Mouse (Mus musculus): ENCODE measurements around the gene Gm21987. TPM values are rescaled to one million over a fixed set of nuclear protein-coding genes. Genes with fewer than 3 reads are reported as not detected.

Gene Gm21987
- total and polyA plus RNA-seq, 3 experiments, result not detected

DNA sequence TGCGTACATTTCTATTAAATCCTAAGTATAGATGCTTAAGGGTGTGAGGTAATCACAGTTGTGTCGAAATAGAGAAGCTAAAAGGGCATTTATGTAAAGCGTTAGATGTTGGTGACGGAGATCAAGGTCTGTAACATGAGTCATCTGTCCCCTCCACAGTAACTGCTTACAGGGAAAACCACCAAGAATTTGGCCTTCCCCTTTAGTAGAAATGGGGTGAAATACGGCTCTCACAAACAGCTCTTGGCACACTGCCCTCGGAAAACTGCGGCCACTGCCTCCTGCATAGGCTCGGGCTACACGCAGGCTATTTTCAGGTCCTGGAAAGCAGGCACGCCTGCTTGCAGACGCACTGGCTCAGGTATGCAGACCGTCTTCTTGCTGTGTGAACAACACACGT, 49.3 kb downstream of the Gm21987 start:
- Histone ChIP-seq H3K27ac (ENCODE audit: control insufficient read depth, low read depth, low read length) (peak overlapping the region; percentile 60), H3K9me3 (replicated peaks; ENCODE audit: insufficient read depth, low read length) (no peaks in the 10 kb centered on the region), H3K27me3 (ENCODE audit: control insufficient read depth in 1 of 2, insufficient read depth in 2 of 2, low read length in 2 of 2) (no peaks in the 10 kb centered on the region), H3K9ac (ENCODE audit: control insufficient read depth, low read depth, low read length, poor library complexity, severe bottlenecking) (peak overlapping the region; percentile 59), H3K79me2 (ENCODE audit: control insufficient read depth, insufficient read depth, low read length, poor library complexity) (no peaks in the 10 kb centered on the region), H3K4me1 (ENCODE audit: control insufficient read depth in 1 of 2, insufficient read depth in 2 of 2, low read length in 2 of 2) (peaks cover 7 to 23% of the 10 kb centered on the region in 2 experiments), H3K4me3 (ENCODE audit: control insufficient read depth in 1 of 2, insufficient read depth in 1 of 2, low read depth in 2 of 2, low read length in 2 of 2) (peak overlapping the region; percentile 8 to 55; a peak in 3 of 4 replicates), H3K36me3 (ENCODE audit: control insufficient read depth in 1 of 2, insufficient read depth in 2 of 2, low read length in 2 of 2) (peaks cover 0 to 20% of the 10 kb centered on the region in 2 experiments; a peak in 2 of 4 replicates)
- peak; percentile 88 for TF ChIP-seq ETS1 (IDR thresholded peaks at IDR 0.05; ENCODE audit: low read depth, low read length)
- TF ChIP-seq MAX (IDR thresholded peaks at IDR 0.05; ENCODE audit: low read length), result no peak
- TF ChIP-seq JUND (IDR thresholded peaks at IDR 0.05; ENCODE audit: low read depth, low read length), result peak; percentile 74; the same call in 1 of the 2 replicates
- no peak for TF ChIP-seq GATA1 (IDR thresholded peaks at IDR 0.05; ENCODE audit: low read depth, low read length)
- no peak for TF ChIP-seq UBTF (IDR thresholded peaks at IDR 0.05; ENCODE audit: borderline replicate concordance, insufficient read depth, low read depth, low read length)
- no peak for TF ChIP-seq TBP (IDR thresholded peaks at IDR 0.05; ENCODE audit: low read depth, low read length)
- TF ChIP-seq SIN3A (IDR thresholded peaks at IDR 0.05; ENCODE audit: low read length), result peak; percentile 32; the same call in 1 of the 2 replicates
- TF ChIP-seq NRF1 (IDR thresholded peaks at IDR 0.05; ENCODE audit: insufficient read depth, low read depth, low read length, poor library complexity, severe bottlenecking), result no peak
- peak; percentile 31; the same call in 1 of the 2 replicates for TF ChIP-seq MXI1 (IDR thresholded peaks at IDR 0.05; ENCODE audit: low read depth, low read length)
- peak; percentile 41 to 46; a peak in 3 of 4 replicates for TF ChIP-seq EP300 (IDR thresholded peaks at IDR 0.05; ENCODE audit: low read depth in 1 of 2, low read length in 2 of 2)
- DNase-seq (ENCODE audit: low read depth, low spot score), result peak; percentile 90

DNA sequence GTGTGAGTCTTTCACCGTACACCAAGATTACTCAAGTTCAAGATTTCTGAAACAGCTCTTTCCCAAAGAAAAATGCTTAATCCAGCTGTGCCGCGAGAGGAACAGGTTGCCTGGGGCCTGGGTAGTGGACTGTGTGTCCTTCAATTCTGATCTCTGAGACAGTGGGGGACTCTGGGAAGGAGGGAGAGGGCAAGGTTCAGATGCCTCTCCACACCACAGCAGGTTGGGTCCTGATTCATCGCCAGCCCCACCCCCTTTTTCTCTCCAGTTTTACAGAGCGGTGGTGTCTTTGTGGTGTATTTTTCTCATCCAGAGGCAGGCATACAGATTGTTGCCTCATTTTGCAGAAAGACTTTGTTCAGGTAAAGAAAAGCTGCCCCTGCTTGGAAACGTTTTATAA, 51.4 kb downstream of the Gm21987 start:
- Histone ChIP-seq H3K9ac (ENCODE audit: control insufficient read depth, low read depth, low read length, poor library complexity, severe bottlenecking) (no peak overlapping the region), H3K9me3 (replicated peaks; ENCODE audit: insufficient read depth, low read length) (no peaks in the 10 kb centered on the region), H3K4me1 (ENCODE audit: control insufficient read depth in 1 of 2, insufficient read depth in 2 of 2, low read length in 2 of 2) (peaks cover 7 to 23% of the 10 kb centered on the region in 2 experiments), H3K27me3 (ENCODE audit: control insufficient read depth in 1 of 2, insufficient read depth in 2 of 2, low read length in 2 of 2) (no peaks in the 10 kb centered on the region), H3K36me3 (ENCODE audit: control insufficient read depth in 1 of 2, insufficient read depth in 2 of 2, low read length in 2 of 2) (peaks cover 0 to 20% of the 10 kb centered on the region in 2 experiments; a peak in 2 of 4 replicates), H3K79me2 (ENCODE audit: control insufficient read depth, insufficient read depth, low read length, poor library complexity) (no peaks in the 10 kb centered on the region), H3K4me3 (ENCODE audit: control insufficient read depth in 1 of 2, insufficient read depth in 1 of 2, low read depth in 2 of 2, low read length in 2 of 2) (no peak overlapping the region), H3K27ac (ENCODE audit: control insufficient read depth, low read depth, low read length) (no peak overlapping the region)
- DNase-seq (ENCODE audit: low read depth, low spot score), result no peak
- TF ChIP-seq ELF1 (IDR thresholded peaks at IDR 0.05; ENCODE audit: low read depth, low read length) (no peak), POLR2AphosphoS5 (IDR thresholded peaks at IDR 0.05; ENCODE audit: borderline replicate concordance, low read depth, low read length) (no peak), MAZ (IDR thresholded peaks at IDR 0.05; ENCODE audit: low read depth, low read length) (no peak), JUND (IDR thresholded peaks at IDR 0.05; ENCODE audit: low read depth, low read length) (no peak), SMC3 (IDR thresholded peaks at IDR 0.05; ENCODE audit: low read depth, low read length) (no peak), CHD1 (IDR thresholded peaks at IDR 0.05; ENCODE audit: low read depth, low read length) (no peak), USF1 (IDR thresholded peaks at IDR 0.05; ENCODE audit: low read depth, low read length) (no peak), USF2 (IDR thresholded peaks at IDR 0.05; ENCODE audit: borderline replicate concordance in 1 of 2, insufficient read depth in 1 of 2, low read depth in 1 of 2, low read length in 2 of 2) (no peak), GABPA (IDR thresholded peaks at IDR 0.05; ENCODE audit: low read depth, low read length) (no peak), ZNF384 (IDR thresholded peaks at IDR 0.05; ENCODE audit: low read depth, low read length) (no peak)

Data from MEL (cell line).